Mouse (Mus musculus) cerebellum, postnatal 25 days (tissue): ENCODE results near the gene Flrt1.

ENCODE experiments used
- DNase-seq, 2 experiments: peaks; one replicate each; pipeline ENCODE4 v3.0.0; 2021; ENCODE audit warnings: mixed read lengths in 2 of 2

Flrt1 gene

DNA sequence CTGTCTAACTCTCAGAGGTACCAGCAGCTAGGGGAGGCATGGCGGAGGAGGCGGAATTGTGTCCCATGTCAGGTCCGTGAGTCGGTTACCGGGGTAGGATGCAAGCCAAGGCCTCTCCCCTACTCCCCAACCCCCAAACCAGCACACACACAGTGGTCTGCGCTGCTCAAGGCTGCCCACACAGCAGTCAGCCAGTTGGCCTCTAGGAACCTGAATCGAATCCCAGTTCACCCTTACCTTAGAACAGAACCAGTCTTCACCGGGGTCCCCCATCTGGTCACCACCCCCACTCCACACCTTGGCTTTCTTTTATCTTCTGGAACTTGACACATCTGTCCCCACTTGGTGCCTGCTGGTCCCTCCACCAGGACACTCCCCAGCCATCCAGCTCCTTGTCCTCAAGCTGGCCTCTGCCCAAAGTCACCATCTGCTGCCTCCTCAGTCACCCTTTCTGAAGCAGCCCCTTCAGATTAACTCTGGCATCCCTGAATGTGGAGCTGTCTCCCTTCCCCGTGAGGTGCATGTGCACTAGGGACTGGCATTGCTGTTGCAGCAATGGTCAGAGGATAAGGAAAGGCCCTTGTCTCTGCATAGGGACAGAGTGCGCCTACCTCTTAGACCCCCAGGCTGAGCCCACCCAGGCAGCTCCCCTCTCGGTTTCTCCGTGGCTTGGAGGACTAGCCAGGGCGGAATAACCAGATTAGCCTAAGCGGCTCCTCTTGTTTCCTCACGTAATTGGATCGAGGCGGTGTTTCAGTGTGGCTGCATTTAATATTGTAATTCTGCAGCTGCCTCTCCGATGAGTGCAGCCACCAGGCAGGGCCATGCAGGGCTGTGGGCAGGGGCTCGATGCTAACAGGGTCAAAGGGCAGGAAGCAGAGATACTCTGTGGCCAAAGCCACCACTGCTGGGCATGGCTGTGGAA, 23.3 kb upstream of the Flrt1 start:
- peak; percentile 83 to 87 for DNase-seq

DNA sequence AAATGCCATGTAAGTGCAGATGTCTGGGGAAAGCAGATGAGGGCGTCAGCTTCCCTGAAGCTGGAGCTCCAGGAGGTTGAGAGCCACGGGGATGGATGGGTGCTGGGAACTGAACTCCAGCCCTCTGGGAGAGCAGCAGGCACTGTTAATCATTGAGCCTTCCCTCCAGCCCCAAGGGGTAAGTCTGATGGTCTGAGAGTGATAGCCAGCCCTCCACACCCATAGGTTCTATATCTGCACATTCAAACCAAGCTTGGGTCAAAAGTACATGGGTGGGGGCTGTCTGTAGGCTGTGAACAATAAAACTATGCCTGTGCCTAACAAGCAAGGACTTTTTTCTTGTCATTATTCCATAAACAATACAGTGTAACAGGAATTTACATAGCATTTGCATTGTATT, 21.4 kb upstream of the Flrt1 start:
- no peak for DNase-seq

DNA sequence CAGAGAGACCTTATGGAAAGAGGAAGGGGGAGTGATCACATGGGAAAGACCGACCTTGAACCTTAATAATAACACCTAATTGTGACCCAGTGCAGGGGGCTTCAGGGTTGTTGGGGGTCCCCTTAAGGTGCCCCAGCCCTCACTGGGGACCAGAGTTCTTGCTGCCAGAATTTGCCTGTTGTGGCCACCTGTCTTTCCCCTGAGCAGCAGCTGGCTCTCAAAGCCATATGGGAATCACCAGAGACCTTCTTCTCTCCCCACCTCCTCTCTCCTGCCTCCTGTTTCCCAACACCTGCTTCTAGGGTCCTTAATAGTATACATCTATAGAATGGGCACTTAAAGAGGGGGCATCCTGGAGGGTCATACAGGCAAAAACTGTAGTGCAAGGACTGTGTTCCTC, 20.7 kb upstream of the Flrt1 start:
- DNase-seq, result no peak

GRCm38 (mm10) chr19:7125526-7126156, 20.1 kb upstream of the Flrt1 start:
- no peak for DNase-seq

DNA sequence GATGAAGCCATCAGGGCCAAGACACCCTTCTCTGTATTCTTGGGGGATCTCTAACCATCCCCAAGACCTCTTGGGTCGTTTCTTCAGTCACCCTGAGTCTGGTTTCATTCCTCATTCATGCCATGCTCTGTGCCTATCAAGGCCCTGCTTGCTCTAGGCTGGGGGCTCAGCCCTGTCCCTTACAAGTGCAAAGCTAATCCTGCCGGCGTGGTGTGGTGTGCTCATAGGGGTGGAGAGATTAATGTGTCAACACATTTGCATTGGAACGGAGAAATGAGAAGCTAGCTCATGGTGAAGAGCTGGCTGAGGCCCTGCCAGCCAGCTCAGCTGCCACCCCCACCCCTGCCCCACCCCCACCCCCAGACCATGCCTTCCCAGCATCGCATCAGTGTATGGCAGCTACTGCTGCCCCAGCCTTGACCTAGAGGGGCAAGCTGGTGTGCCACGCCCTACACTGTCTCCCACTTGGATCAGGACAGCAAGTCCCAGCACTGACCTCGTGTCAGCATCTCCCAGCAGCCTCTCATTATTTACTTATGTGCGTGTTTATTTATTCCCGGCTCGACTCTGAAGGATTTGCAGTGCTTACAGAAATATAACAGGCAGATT, 17.3 kb upstream of the Flrt1 start:
- no peak for DNase-seq

DNA sequence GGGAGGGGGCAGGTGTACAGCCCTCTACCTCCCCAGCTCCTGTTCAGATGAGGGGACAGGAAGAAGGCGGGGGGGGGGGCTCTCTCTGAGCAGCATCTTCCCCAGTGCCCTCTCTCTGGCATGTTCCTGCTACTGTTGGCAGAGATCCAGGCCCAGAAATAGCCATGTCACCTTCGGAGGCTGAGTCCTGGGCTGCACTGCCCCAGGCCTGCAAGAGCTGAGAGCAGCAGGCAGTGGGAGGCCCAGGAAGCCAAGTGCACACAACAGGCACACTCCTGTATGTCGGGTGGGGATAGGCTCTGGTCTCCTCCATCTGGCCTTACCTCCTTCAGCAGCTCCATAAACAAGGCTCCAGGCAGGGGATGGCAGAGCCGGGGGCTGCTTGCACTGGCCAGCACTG, 16.7 kb upstream of the Flrt1 start:
- DNase-seq, result peak in 1 of 2 experiments; percentile 59

DNA sequence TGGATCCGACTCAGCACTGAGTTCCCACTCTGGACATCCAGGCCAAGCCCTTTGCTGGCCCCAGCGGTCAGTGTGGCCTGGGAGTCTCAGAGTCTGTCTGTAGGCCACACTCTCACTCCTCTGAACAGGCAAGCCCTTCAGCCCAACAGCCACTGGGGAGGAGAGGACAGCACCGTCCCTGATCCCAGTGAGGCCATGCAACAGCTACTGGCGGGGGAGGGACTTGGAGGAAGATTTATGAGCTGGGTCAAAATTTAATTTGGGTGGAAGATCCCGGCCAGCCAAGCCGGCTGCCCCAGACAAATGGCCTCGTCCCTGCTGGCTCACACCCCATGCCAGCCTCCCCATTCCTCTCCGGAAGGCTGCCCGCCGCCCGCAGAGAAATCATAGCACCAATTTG, 15.7 kb upstream of the Flrt1 start:
- DNase-seq, result peak; percentile 61 to 77

DNA sequence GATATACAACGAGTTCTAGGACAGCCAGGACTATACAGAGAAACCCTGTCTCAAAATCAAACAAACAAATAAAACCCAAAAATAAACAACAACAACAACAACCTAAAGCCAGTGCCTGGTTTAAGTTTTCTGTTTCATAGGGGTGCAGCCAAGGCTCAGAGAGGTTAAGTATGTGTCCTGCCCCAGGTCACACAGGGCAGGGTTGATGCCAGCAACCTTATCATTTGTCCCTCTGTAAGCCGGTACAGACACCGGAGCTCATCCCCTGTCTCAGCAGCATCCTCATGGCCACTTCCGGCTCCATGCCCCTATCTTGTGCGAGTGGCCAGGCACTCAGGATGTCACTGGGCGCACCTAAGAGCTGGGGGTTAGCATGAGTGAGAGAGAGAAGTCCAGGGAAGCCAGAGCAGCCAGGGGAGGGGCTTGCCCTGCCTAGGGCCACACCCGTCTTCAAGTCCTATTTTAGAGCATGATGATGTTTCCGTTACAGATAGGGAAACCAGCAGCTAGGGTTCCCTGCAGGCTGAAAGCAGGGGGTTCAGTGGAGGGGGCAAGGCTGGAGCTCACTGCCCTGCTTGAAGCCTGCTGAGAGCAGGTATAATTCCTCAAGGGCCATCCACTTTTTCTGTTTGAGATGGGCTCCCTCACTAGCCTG, 12.3 kb upstream of the Flrt1 start:
- DNase-seq, result no peak

- no peak for DNase-seq
Measured at GRCm38 (mm10) chr19:7117141-7117540, 11.6 kb upstream of the Flrt1 start.

GRCm38 (mm10) chr19:7116038-7116731, 10.7 kb upstream of the Flrt1 start:
- no peak for DNase-seq

- DNase-seq, result no peak
Measured at GRCm38 (mm10) chr19:7113574-7113973, 8.0 kb upstream of the Flrt1 start.

DNA sequence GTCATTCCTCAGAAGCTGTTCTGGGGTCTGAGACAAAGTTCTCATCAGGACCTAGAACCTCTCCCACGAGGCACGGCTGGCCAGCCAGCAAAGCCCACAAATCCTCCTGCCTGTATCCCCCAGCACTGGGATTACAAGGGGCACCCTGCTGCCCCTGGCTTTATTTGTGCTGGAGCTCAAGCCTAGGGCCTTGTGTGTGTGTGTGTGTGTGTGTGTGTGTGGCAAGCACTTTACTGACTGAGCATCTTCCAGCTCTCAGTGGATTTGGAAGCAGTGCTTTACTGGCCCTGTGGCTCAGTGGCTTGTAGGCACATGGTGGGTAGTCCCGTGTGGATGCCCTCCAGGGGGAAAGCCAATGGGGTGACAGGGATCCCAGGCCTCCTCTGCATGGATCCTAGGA, 7.1 kb upstream of the Flrt1 start:
- no peak for DNase-seq

- no peak for DNase-seq
Measured at GRCm38 (mm10) chr19:7111710-7112109, 6.2 kb upstream of the Flrt1 start.

DNA sequence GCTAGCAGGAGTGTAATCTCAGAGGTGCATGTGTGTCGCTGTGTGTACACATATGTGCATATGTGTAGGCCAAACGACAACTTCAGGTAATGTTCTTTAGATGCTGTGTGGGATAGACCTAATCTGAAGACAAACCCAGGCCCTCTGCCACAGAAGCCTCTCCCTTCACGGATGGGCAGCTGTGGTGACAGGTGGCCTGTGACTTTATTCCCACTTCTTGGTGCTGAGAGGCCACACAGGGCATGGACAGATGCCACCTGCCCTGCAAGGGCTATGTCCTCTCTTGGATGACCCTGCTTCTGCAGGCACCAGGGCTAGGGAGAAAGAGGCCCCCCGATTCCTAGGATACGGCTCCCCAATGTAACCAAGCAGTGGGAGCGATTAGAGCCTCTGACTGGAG, 5.8 kb upstream of the Flrt1 start:
- DNase-seq, result no peak

- peak in 1 of 2 experiments; percentile 41 for DNase-seq
Measured at GRCm38 (mm10) chr19:7110875-7111274, 5.3 kb upstream of the Flrt1 start.

DNA sequence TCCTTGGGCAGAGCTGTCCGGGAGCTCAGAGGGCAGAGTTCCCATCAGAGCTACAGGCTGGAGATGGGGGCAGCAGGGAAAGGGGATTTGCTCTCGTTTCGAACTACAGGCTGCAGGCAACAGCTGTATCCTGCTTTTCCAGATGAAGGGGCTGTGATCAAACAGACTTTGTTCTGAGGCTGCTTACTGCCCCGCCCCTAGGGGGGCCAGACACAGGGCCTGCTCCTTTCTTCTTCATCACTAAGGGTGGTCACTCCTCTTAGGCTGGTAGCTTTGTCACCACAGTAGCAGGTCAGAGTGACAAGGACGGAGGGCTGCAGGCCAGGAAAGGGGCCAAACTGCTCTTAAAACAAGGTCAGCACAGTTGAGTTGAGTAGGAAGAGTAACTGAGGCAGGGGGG, 4.6 kb upstream of the Flrt1 start:
- DNase-seq, result no peak

- DNase-seq, result peak; percentile 58 to 73
Measured at GRCm38 (mm10) chr19:7108114-7108905, 2.8 kb upstream of the Flrt1 start.

GRCm38 (mm10) chr19:7107174-7107573, 1.6 kb upstream of the Flrt1 start:
- peak in 1 of 2 experiments; percentile 69 for DNase-seq

DNA sequence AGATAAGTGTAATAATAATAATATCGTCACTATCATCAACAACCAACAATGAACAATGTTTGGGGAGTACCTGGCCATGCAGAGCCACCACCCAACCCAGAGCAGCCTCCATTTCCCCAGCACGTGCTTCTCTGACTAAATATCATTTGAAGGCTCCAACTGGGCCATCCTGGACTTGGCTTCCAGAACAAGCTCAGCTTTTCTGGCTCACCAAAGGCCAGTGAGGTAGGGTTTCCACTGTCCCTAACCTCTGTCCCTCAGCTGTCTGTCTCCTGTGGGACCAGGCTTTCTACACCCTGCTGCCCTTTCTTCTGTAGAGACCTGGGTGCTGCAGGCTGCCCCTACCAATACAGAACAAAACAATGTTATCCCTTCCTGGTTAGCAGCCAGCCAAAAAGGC, 1.0 kb upstream of the Flrt1 start:
- no peak for DNase-seq

DNA sequence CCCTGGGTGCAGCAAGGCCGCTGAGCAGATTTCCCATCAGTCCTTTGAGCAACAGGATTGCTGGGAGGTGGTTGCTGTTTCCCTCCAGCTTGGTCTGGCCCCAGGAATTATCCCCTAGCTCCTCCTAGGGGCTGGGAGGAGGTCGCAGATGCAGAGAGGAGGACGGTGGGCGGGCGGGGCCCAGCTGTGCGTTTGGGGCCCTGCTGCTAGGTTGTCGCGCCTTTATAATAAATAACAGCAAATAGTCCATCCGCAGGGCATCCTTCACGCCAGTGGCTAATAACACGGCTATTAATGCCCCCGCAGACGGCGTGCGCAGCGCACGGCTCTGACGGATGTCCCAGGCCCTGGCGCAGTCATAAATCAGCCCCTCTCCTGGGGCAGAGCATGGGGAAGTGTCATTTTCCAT, 1.5 kb downstream of the Flrt1 start:
- no peak for DNase-seq

GRCm38 (mm10) chr19:7103349-7103992, 2.1 kb downstream of the Flrt1 start:
- no peak for DNase-seq
